ENCODE assay signal across 7 mouse cellular contexts in the genomic region with DNA sequence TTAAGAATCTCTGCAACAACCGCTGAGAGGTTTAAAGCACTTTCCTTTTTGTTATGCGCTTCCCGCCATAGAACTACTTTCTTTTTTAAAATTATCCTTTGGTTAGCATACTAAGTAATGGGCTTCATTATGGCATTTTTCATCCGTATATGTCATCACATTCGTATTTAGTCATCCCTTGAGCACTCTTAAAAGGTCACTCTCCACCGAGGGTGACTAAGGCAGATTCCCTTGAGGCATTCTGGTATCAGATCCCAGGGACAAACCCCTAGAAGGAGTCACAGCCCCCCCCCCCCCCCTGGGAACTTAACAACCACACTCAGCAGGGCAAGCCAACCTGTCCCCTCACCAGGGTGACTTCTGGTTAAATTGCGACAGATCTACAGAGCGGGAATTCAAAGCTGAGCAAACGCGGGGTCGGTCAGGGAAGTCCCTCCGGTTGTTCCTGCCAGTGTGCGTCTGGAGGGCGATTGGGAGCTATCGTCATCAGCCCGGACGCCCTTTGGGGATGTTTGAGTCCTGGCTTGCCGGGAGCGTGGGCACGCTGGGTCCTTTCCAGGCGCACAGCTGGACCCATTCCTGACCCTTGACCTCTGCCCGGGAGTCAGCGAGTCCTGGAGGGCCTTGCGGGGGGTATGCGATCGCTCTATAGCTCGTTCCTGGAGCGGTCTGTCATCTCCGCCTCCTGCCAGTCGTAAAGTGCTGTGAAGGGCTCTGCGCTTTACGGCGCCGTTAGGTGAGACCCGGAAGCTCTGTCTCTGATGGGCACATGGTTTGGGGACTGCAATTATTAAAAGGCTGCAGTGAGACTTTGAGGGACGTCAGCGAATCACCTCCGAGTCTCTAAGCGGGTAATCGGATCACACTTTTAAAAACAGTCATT. TPM values are rescaled to one million over a fixed set of nuclear protein-coding genes. Genes with fewer than 3 reads are reported as not detected.
A peak's percentile ranks its signal among the peaks of the same experiment; 100 is the strongest.
DNase-seq lines count a peak whose midpoint lies in the region; ATAC-seq lines count a peak whose summit lies in the region.

Gene Dph5, plus strand, starts transcription at position 411 of the 883 bp plus-strand sequence.

- peak within 1 kb of the TSS; percentile 91 for H3K4me3 ChIP-seq in intestine, embryonic 16.5 days (ENCODE audit: low read length)
- peak within 1 kb of the TSS; percentile 77 for H3K4me3 ChIP-seq in midbrain, embryonic 11.5 days (ENCODE audit: low read depth, low read length)

- peak within 1 kb of the TSS; percentile 87 for H3K9ac ChIP-seq in intestine, embryonic 16.5 days (ENCODE audit: low read depth, low read length)
- H3K9ac ChIP-seq in midbrain, embryonic 11.5 days (ENCODE audit: low read length) = peak within 1 kb of the TSS; percentile 80

- H3K4me2 ChIP-seq in intestine, embryonic 16.5 days (ENCODE audit: low read depth, low read length) = peak within 1 kb of the TSS; percentile 70
- H3K4me2 ChIP-seq in midbrain, embryonic 11.5 days = peak within 1 kb of the TSS; percentile 74

- 0 out of 2 replicates have a peak, but pooled peaks cover 2% of the 10 kb centered on the region for H3K4me1 ChIP-seq in intestine, embryonic 16.5 days (ENCODE audit: control insufficient read depth, insufficient read depth, low read length)
- 0 out of 2 replicates have a peak, but pooled peaks cover 2% of the 10 kb centered on the region for H3K4me1 ChIP-seq in midbrain, embryonic 11.5 days (ENCODE audit: control insufficient read depth, insufficient read depth, low read length)

- peak within 1 kb of the TSS; percentile 84 for H3K27ac ChIP-seq in intestine, embryonic 16.5 days (ENCODE audit: low read length)
- H3K27ac ChIP-seq in midbrain, embryonic 11.5 days (ENCODE audit: low read depth, low read length) = peak within 1 kb of the TSS; percentile 48; the same call in 1 of the 2 replicates

- under 1% methylated on average over 40 of the region's 40 CpGs for WGBS in intestine, embryonic 16.5 days
- under 1% methylated on average over 40 of the region's 40 CpGs for WGBS in midbrain, embryonic 11.5 days

- ATAC-seq in intestine, embryonic 16.5 days = peak; percentile 96
- ATAC-seq in midbrain, embryonic 11.5 days (ENCODE audit: low FRiP score) = peak; percentile 95

- peak; percentile 95 for DNase-seq in adrenal gland, adult 2 months
- peak; percentile 84 for DNase-seq in embryo, embryonic 11.5 days (ENCODE audit: low read depth, low spot score)
- peak; percentile 82 to 86 for DNase-seq in gastrocnemius, postnatal 36 days
- peak; percentile 95 for DNase-seq in left cerebral cortex, postnatal 36 days (ENCODE audit: low spot score in 2 of 2)
- peak; percentile 99 for DNase-seq in midbrain, embryonic 11.5 days (ENCODE audit: low spot score, missing footprints)
- peak; percentile 85 for DNase-seq in skeletal muscle tissue, adult 2 months (ENCODE audit: low read depth, low spot score)

- intact Hi-C loops in gastrocnemius, postnatal 36 days (cut with DNase I) = no loop called here
- intact Hi-C loops in left cerebral cortex, postnatal 36 days (cut with DNase I) = loop anchor here (2.0 kb wide), 1 partner anchor 175 kb away; no protein-coding TSS in a partner anchor

- H3K27me3 ChIP-seq in intestine, embryonic 16.5 days (replicated peaks; ENCODE audit: control insufficient read depth, insufficient read depth, low read length) = no peaks in the 10 kb centered on the region
- H3K27me3 ChIP-seq in midbrain, embryonic 11.5 days (ENCODE audit: control insufficient read depth, insufficient read depth, low read length) = no peaks in the 10 kb centered on the region

- H3K9me3 ChIP-seq in intestine, embryonic 16.5 days (ENCODE audit: control insufficient read depth, low read length) = no peaks in the 10 kb centered on the region
- no peaks in the 10 kb centered on the region for H3K9me3 ChIP-seq in midbrain, embryonic 11.5 days (ENCODE audit: control insufficient read depth, low read length)

- H3K36me3 ChIP-seq in intestine, embryonic 16.5 days (ENCODE audit: control insufficient read depth, insufficient read depth, low read length) = no peaks in the 10 kb centered on the region
- H3K36me3 ChIP-seq in midbrain, embryonic 11.5 days (ENCODE audit: control insufficient read depth, insufficient read depth, low read length) = no peaks in the 10 kb centered on the region

RNA-seq across cellular contexts. Expression of gene Dph5, which starts in this region (rescaled TPM):
- 10 to 100 TPM; 16.8 to 18.9 TPM for total RNA-seq in adrenal gland, adult 2 months (2021)
- polyA plus RNA-seq in adrenal gland, adult 2 months (2012; rRNA removed) = 1.3 and 2.1 TPM in 2 replicates
- 1 to 10 TPM; 4.9 to 6.7 TPM for total RNA-seq in gastrocnemius, postnatal 36 days (2021)
- polyA plus RNA-seq in intestine, embryonic 16.5 days (2015; fragmentation: Nextera tagmentation; extraction: Ambion mirVana) = 24.3 and 28.8 TPM in 2 replicates
- 10 to 100 TPM; 11.7 to 15.1 TPM for total RNA-seq in left cerebral cortex, postnatal 36 days (2021)
- 25.2 and 28.4 TPM in 2 replicates for polyA plus RNA-seq in midbrain, embryonic 11.5 days (2014; fragmentation: Nextera tagmentation; extraction: Ambion mirVana)

Comparison
In these comparisons a context has a peak if more than half of its experiments do, and no peak if none do; other contexts are left out.
1. Peak in every context shown above with its lines: DNase-seq, ATAC-seq, H3K4me3 ChIP-seq and H3K27ac ChIP-seq.